Mouse (Mus musculus) spleen, adult 2 months (tissue): ENCODE measurements around the gene Ctrc.

Experiments used
- CTCF ChIP-seq: fragments of 200-500 bp; IDR thresholded peaks from 2 replicates; pipeline ENCODE4 v1.5.1; 2011; ENCODE audit warnings: mild to moderate bottlenecking, inconsistent platforms; ENCODE audit not compliant: insufficient read depth, insufficient read length, insufficient replicate concordance; ENCODE audit errors: extremely low read depth
- POLR2A ChIP-seq: fragments of 200-500 bp; IDR thresholded peaks from 2 replicates; pipeline ENCODE4 v1.6.1; 2011; ENCODE audit warnings: low read depth, low read length, inconsistent platforms

- TF ChIP-seq POLR2A (no peak), CTCF (no peak)
These were observed 53.4 kb downstream of the Ctrc start for GRCm38 (mm10) chr4:141792554-141793281.
